In the genomic region with DNA sequence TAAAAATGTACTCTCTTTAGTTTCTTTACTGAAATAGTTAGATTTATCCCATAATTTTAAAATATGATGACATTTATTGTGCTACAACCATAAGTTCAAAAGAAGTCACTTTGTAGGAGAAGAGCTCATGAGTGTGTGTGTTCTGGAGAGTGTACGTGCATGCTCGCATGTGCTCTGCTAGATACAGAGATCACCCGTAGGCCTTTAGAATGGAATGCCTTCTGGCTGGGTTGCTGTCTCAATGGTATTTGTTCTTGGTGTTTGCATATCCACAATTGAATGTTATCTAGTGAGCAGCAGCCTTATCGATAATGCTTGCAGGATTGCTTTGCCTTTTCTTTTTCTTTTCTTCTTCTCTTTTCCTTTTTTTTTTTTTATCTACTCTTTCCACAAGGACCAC, we compare ENCODE assay signal across 35 mouse cellular contexts.
"Had no signal": no experiment of that assay in that cellular context is flagged by ENCODE, and none has a peak within 500 bp of the region (broad histone marks: within the 10 kb centered on the region; RNA-seq: fewer than 3 reads in every experiment).

No protein-coding gene starts in this region.

- H3K4me3 ChIP-seq: heart, embryonic 10.5 days; heart, embryonic 12.5 days; heart, embryonic 13.5 days; heart, embryonic 15.5 days; hindbrain, embryonic 10.5 days; hindbrain, embryonic 12.5 days; hindbrain, embryonic 13.5 days; hindbrain, embryonic 15.5 days; intestine, embryonic 15.5 days; kidney, embryonic 15.5 days; layer of hippocampus, adult 2 months had no signal

- ATAC-seq: hindbrain, embryonic 16.5 days; hindbrain, postnatal 0 days; inflammation-experienced regulatory T-cells, adult 6 months; intestine, embryonic 15.5 days; intestine, embryonic 16.5 days; intestine, postnatal 0 days had no signal

- DNase-seq: heart, postnatal 10 days; heart, postnatal 14 days; heart, postnatal 36 days; heart, postnatal 4 days; kidney, adult 11 months; kidney, adult 18-20 months; kidney, adult 2 months; kidney, adult 8-10 months; kidney, adult 9 months; kidney, postnatal 10 days; kidney, postnatal 14 days; kidney, postnatal 25 days; kidney, postnatal 36 days; kidney, postnatal 4 days; layer of hippocampus, adult 9-11 months; layer of hippocampus, postnatal 36 days had no signal

- H3K9me3 ChIP-seq: heart, embryonic 10.5 days; heart, embryonic 12.5 days; heart, embryonic 13.5 days; heart, embryonic 15.5 days; hindbrain, embryonic 10.5 days; hindbrain, embryonic 12.5 days; hindbrain, embryonic 13.5 days; hindbrain, embryonic 15.5 days; intestine, embryonic 15.5 days; kidney, embryonic 15.5 days had no signal

- H3K4me2 ChIP-seq: heart, embryonic 11.5 days; heart, embryonic 12.5 days; heart, embryonic 13.5 days; heart, embryonic 15.5 days; hindbrain, embryonic 12.5 days; hindbrain, embryonic 13.5 days; hindbrain, embryonic 14.5 days; hindbrain, embryonic 15.5 days; intestine, embryonic 15.5 days; kidney, embryonic 15.5 days had no signal

- H3K27me3 ChIP-seq: heart, embryonic 12.5 days; heart, embryonic 13.5 days; heart, embryonic 15.5 days; hindbrain, embryonic 12.5 days; hindbrain, embryonic 13.5 days; hindbrain, embryonic 15.5 days; intestine, embryonic 15.5 days; kidney, embryonic 15.5 days had no signal

- H3K9ac ChIP-seq: heart, embryonic 12.5 days; heart, embryonic 13.5 days; heart, embryonic 15.5 days; hindbrain, embryonic 12.5 days; hindbrain, embryonic 13.5 days; hindbrain, embryonic 14.5 days; hindbrain, embryonic 15.5 days; intestine, embryonic 15.5 days; kidney, embryonic 15.5 days had no signal

- H3K27ac ChIP-seq: heart, embryonic 10.5 days; heart, embryonic 13.5 days; heart, embryonic 15.5 days; hindbrain, embryonic 10.5 days; hindbrain, embryonic 12.5 days; hindbrain, embryonic 13.5 days; hindbrain, embryonic 14.5 days; hindbrain, embryonic 15.5 days; hindbrain, postnatal 0 days; intestine, embryonic 15.5 days; kidney, embryonic 15.5 days; kidney, postnatal 0 days; layer of hippocampus, adult 2 months had no signal

- H3K36me3 ChIP-seq: heart, embryonic 10.5 days; heart, embryonic 15.5 days; hindbrain, embryonic 12.5 days; hindbrain, embryonic 13.5 days; hindbrain, embryonic 15.5 days; intestine, embryonic 15.5 days had no signal
